Mouse (Mus musculus) cerebellum, adult 2 months (tissue): ENCODE data around the gene Gm15217. TPM values are rescaled to one million over a fixed set of nuclear protein-coding genes. Genes with fewer than 3 reads are reported as not detected.

Experiments used
- DNase-seq, 2 experiments: peaks; one replicate each; pipeline ENCODE4 v3.0.0; 2021
- H3K27ac ChIP-seq: fragments of 200-500 bp; 2 replicates; pipeline ENCODE4 v1.5.1; 2012; ENCODE audit warnings: low read length, control low read depth, inconsistent platforms; ENCODE audit not compliant: insufficient read depth
- H3K27me3 ChIP-seq: fragments of 200-500 bp; 2 replicates; pipeline ENCODE4 v1.6.1; 2012; ENCODE audit warnings: inconsistent platforms, mild to moderate bottlenecking, low read length, moderate library complexity; ENCODE audit not compliant: control insufficient read depth, insufficient read depth
- H3K4me1 ChIP-seq: fragments of 200-500 bp; 2 replicates; pipeline ENCODE4 v1.6.1; 2011; ENCODE audit warnings: low read length; ENCODE audit not compliant: control insufficient read depth, insufficient read depth
- H3K4me3 ChIP-seq: fragments of 200-500 bp; replicated peaks from 2 replicates; pipeline ENCODE3; 2011; ENCODE audit warnings: mild to moderate bottlenecking, low read depth, low read length, control low read depth; ENCODE audit not compliant: insufficient read depth
- CTCF ChIP-seq: fragments of 200-500 bp; IDR thresholded peaks from 2 replicates; pipeline ENCODE4 v1.5.1; 2011; ENCODE audit warnings: low read depth, mild to moderate bottlenecking, control low read depth, low read length, moderate library complexity, borderline replicate concordance; ENCODE audit not compliant: insufficient read depth
- POLR2A ChIP-seq: fragments of 200-500 bp; IDR thresholded peaks from 2 replicates; pipeline ENCODE4 v1.6.1; 2011; ENCODE audit warnings: low read length, control low read depth, borderline replicate concordance; ENCODE audit not compliant: insufficient read depth
- WGBS: fragments of 180-500 bp; shearing (Covaris S2); methylation state at CpG from one replicate; pipeline ENCODE4 v1.1.7; 2018; 5-methylcytosine and 5-hydroxymethylcytosine counted together
- polyA plus RNA-seq: library from polyadenylated mRNA; depleted of rRNA; stranded (reverse); fragments of >200 nt; gene quantifications from 2 replicates; pipeline ENCODE4 v1.2.3, GENCODE M21; 2012

Gene Gm15217
- polyA plus RNA-seq, 1 experiment, result not detected

GRCm38 (mm10) chr14:46375796-46376195 lies 3.4 kb upstream of the Gm15217 start:
- Histone ChIP-seq H3K4me3 (no peak overlapping the region), H3K27ac (no peak overlapping the region), H3K27me3 (no peaks in the 10 kb centered on the region), H3K4me1 (peaks cover 4% of the 10 kb centered on the region; the same call in 1 of the 2 replicates)
- no peak for DNase-seq
- 86% methylated on average over 5 of the region's 5 CpGs for WGBS
- TF ChIP-seq POLR2A (no peak), CTCF (no peak)

DNA sequence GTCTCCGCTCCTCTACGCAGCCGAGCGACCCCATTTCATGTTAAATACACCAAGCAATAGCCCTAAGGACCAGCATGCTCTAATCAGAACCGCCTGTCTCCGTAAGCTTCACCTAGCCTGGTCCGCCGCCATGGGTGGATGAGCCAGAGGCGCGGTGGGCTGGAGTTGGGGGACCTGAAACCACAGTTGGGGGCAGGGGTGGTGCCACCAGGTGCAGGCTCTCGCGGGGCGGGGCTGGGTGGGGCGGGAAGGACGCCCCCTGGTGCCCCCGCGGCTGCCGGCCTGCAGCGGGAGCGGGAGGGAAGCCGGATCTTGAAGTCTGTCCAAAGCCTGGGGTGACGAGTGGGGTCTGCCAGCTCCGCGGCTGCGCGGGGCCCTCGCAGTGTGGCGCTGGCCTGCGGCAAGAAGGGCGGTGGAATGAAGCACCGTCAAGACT lies 1.1 kb downstream of the Gm15217 start:
- Histone ChIP-seq H3K27me3 (no peaks in the 10 kb centered on the region), H3K4me1 (peaks cover 4% of the 10 kb centered on the region), H3K4me3 (no peak overlapping the region), H3K27ac (no peak overlapping the region)
- 10% methylated on average over 31 of the region's 31 CpGs for WGBS
- peak; percentile 44 to 53 for DNase-seq
- TF ChIP-seq POLR2A (no peak), CTCF (no peak)

- Histone ChIP-seq H3K4me3 (no peak overlapping the region), H3K4me1 (peaks cover 7% of the 10 kb centered on the region), H3K27ac (no peak overlapping the region), H3K27me3 (peaks cover 7% of the 10 kb centered on the region; the same call in 1 of the 2 replicates)
- no peak for TF ChIP-seq POLR2A
- TF ChIP-seq CTCF, result no peak
- DNase-seq, result peak; percentile 69 to 78
- WGBS, result 19% methylated on average over 6 of the region's 6 CpGs
Measured at GRCm38 (mm10) chr14:46381457-46381856, 2.2 kb downstream of the Gm15217 start.

- H3K4me3 ChIP-seq, result no peak overlapping the region
- DNase-seq, result no peak
- TF ChIP-seq CTCF (no peak), POLR2A (no peak)
- H3K27ac ChIP-seq, result no peak overlapping the region
- H3K27me3 ChIP-seq, result peaks cover 13% of the 10 kb centered on the region; the same call in 1 of the 2 replicates
- H3K4me1 ChIP-seq, result peaks cover 5% of the 10 kb centered on the region
- WGBS, result 50% methylated on average over 14 of the region's 14 CpGs
Measured at GRCm38 (mm10) chr14:46384946-46385691, 5.9 kb downstream of the Gm15217 start.

DNA sequence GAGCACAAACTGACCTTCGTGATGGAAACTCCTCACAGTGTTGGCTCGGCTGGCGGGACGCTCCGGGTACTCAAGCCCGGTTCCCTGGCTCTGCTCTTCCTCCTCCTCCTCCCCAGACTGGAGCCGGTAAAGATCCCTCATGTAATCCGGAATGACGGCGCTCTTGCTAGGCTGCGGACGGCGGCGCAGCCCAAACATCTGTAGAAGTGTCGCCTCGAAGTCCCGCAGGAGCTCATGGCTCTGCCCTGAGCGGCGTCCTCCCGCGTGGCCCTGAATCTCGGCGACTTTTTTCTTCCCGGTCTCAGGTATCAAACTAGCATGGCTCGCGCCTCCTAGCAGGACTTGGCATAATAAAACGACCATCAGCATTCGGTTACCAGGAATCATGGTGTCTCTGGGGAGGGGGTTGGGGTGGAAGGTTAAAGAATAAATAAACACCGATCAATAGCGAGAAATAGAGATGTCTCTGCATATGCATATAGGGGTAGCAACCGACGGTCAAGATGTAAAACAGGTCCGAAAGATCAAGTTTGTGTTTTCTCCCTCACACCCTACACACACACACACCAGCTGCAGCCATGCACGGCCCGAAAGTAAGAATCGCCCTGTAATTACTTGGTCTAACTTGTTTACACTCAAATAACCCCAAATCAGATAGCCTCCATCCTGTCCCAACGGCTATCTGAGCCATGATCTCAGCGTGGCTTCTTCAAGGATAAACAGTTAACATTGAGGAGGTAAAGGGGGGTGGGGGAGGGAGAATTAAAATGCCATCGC lies 6.7 kb downstream of the Gm15217 start:
- no peak for DNase-seq
- Histone ChIP-seq H3K27me3 (peaks cover 15% of the 10 kb centered on the region; the same call in 1 of the 2 replicates), H3K4me1 (peaks cover 4% of the 10 kb centered on the region), H3K4me3 (no peak overlapping the region), H3K27ac (no peak overlapping the region)
- 2% methylated on average over 39 of the region's 39 CpGs for WGBS
- TF ChIP-seq CTCF, result no peak
- TF ChIP-seq POLR2A, result no peak

DNA sequence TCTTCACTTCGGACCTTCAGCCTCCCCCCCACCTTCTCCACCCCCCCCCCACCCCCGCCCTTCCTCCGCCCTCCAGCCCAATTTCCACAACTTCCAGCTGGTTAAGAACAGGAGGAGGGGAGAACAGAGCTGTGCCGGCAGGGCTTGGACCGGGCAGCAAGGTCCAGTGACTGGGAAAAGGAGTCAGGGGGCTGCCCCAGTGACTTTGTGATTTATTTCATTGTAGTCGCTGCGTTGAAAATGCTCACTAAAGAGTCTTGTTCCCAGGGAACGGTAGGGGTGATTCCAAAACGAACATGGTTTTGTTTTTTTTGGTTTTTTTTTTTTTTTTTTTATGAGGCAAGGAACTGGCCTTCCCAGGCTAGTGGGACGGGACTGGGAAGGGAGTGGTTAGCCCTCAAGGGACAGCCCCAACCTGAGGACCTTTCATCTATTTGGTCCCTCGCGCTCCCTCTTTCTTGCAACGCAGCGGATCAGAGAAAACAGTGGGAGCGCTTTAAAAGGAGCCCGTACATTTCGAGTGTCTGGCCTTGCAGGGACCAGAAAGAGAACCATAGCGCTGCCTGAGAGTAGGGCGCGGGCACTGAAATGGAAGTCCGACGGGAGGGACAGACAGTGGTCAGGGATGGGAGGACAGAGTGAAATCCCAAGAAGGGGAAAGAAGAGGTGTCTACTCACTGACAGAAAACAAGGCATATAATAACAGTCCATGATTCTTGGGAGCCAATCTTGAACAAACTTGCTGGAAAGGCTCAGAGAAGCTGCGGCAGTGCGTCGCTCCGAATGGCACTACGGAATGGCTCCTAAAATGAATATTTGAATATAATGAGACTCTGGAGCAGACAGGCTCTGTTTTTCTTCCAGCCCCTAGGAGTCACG lies 7.5 kb downstream of the Gm15217 start:
- TF ChIP-seq POLR2A, result no peak
- TF ChIP-seq CTCF, result no peak
- Histone ChIP-seq H3K27ac (no peak overlapping the region), H3K4me1 (peaks cover 4% of the 10 kb centered on the region; the same call in 1 of the 2 replicates), H3K4me3 (no peak overlapping the region), H3K27me3 (peaks cover 15% of the 10 kb centered on the region; the same call in 1 of the 2 replicates)
- no peak for DNase-seq
- 2% methylated on average over 28 of the region's 28 CpGs for WGBS

DNA sequence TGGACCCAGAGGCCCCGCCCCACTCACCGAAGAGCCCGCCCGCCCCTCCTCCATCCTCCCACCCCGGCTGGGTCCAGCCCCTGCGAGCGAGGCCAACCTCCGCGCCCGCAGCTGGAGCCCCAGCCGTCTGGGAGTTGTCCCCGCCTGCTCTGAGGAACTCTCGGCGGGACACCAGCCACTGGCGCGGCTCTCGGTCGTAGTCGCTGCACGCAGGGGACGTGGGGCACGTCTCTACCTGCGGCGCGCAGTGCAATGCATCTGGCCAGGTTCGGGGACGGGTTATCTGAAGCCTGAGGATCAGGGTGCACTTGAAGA lies 8.1 kb downstream of the Gm15217 start:
- H3K27me3 ChIP-seq, result peaks cover 15% of the 10 kb centered on the region; the same call in 1 of the 2 replicates
- no peak for DNase-seq
- TF ChIP-seq POLR2A (no peak), CTCF (no peak)
- under 1% methylated on average over 27 of the region's 27 CpGs for WGBS
- no peak overlapping the region for H3K27ac ChIP-seq
- H3K4me3 ChIP-seq, result peak overlapping the region; percentile 3
- 0 out of 2 replicates have a peak, but pooled peaks cover 4% of the 10 kb centered on the region for H3K4me1 ChIP-seq
